Mouse (Mus musculus): ENCODE measurements around the gene Ssr1. TPM values are rescaled to one million over a fixed set of nuclear protein-coding genes. Genes with fewer than 3 reads are reported as not detected.

The Ssr1 gene
- polyA plus RNA-seq, 1 experiment from 2014 or later: 95.7 TPM

DNA sequence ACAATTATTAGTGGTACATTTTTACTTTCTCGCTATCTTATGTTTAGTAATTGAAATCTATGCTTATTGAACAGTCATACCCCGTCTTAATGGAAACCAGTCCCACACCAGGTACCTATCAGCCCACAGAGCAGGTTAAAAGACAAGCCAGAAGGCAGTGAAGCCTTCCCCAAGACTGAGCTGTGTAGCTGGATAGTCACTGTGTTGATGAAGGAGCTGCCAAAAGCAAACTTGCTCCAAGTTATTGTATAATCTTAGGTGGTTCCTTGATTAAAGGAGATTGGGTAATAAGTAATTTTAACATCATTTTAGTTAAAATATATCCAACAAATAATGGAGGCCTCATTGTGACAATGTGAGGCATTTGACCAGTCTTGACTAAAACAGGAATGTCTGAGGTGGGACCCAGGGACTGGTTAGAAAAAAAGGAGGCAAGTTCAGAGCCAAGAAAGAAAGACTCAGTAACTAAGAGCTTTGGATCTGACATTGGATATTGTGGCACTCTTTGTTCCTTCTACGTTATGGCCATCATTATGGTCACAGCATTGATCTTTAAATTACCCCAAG, 74.2 kb downstream of the Ssr1 start:
- in situ Hi-C loops (cut with MboI; ENCODE audit: low pct_unique_long_range_greater_than_20kb): no loop called here
- no peak for TF ChIP-seq CTCF (IDR thresholded peaks at IDR 0.05)
- DNase-seq (ENCODE audit: low read depth, low spot score) (no peak), ATAC-seq (no peak)
- ChIA-PET CTCF (no interaction called here), POLR2A (interaction anchor here (0.5 kb wide), 1 partner anchor 24 kb away, joined by 5 read pairs; no protein-coding TSS in a partner anchor)
- no peaks in the 10 kb centered on the region for H3K27me3 ChIP-seq

DNA sequence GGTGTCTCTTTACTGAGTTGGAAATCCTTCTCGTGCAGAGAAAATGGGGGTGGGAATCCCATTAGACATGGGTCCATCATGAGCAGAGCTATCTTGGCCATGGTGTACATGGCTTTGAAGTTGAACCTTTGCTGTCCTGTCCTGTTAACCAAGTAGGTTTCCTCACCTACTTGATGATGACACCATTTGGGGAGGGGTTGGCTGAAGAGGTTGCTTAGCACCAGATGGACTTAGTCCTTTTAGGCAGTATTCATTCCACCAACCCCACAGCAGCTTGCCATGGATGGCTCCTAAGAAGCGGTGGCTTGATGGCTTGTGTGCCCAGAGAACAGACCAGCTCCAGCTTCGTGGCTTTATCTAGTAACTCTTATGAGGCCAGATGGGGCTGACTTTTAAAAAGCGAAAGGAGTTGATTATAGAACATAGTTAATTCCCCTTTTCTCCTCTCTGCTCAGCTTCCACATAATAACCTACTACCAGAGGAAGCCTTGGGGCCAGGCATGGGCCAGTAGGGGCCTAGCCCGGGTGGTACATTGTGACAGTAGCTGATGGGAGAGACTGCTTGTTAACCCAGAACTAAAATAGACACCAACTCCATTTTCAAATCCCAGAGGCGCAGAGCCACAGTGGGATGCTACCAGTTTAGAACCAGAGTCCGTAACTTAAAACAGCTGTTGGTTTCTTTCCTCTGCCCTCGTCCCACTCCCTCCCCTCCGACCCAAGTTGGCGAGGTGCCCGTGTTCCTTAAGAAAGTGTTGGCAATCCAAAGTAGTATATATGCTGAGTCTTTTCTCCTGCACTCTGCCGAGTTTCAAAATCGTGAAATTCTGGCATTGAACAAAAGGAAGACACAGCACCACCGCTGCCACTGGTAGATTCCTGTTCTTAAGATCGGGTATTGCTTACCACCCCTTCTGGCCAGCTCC, 75.4 kb downstream of the Ssr1 start:
- TF ChIP-seq CTCF (IDR thresholded peaks at IDR 0.05): no peak
- H3K27me3 ChIP-seq: no peaks in the 10 kb centered on the region
- in situ Hi-C loops (cut with MboI; ENCODE audit: low pct_unique_long_range_greater_than_20kb): no loop called here
- DNase-seq (ENCODE audit: low read depth, low spot score): no peak
- ChIA-PET CTCF (no interaction called here), POLR2A (no interaction called here)
- no peak for ATAC-seq

Other genes starting within 250 kb of the Ssr1 start
- 21.1 TPM for gene Rreb1, start 215.8 kb downstream of the Ssr1 start, polyA plus RNA-seq (2021)
- 24.5 TPM for gene Riok1, start 42.8 kb upstream of the Ssr1 start, polyA plus RNA-seq (2021)
- 3.0 TPM for gene Cage1, start 42.9 kb upstream of the Ssr1 start, polyA plus RNA-seq (2021)
- gene Dsp, start 157.1 kb upstream of the Ssr1 start, polyA plus RNA-seq (2021): 0.35 TPM
- 38.3 TPM for gene Snrnp48, start 210.7 kb upstream of the Ssr1 start, polyA plus RNA-seq (2021)